Mouse (Mus musculus): ENCODE results near the gene Olfr531.

The Olfr531 gene

GRCm38 (mm10) chr7:140402818-140403217, at the start of gene Olfr531:
Gene Olfr531 (minus strand): TSS chr7:140402918.
- no peak for DNase-seq (ENCODE audit: low spot score in 2 of 2)

GRCm38 (mm10) chr7:140443141-140443540, 40.4 kb upstream of the Olfr531 start:
- no peak for DNase-seq (ENCODE audit: low spot score in 2 of 2)

- no peak for DNase-seq (ENCODE audit: low spot score in 2 of 2)
These were observed 18.8 kb upstream of the Olfr531 start, which contains the start of gene Olfr532 for GRCm38 (mm10) chr7:140421539-140421938. Gene Olfr532 (minus strand): TSS chr7:140421639.

GRCm38 (mm10) chr7:140376911-140377310, 25.8 kb downstream of the Olfr531 start:
- DNase-seq (ENCODE audit: low spot score in 2 of 2) = no peak

DNA sequence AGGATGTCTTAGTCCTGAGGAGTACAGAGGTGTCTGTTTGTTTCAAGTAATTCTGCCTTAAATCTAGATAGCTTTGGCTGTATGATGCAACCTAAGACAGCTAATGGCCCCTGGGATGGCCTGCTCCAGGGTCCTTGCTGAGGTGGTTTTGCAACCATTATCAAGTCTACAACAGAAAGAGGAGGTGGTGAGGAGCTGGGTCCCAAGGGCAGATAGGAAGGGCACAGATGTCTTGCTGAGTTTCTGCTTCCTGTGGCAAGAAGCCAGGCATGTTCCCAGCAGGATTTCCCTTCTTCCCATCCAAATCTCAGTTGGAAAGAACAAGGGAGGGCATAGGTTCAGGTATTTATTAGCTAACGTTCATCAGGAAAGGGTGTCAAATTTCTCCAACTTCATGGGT, 26.5 kb downstream of the Olfr531 start, which contains the start of gene Olfr530:
TSS of gene Olfr530 (minus strand) at position 101 of the 400 bp plus-strand sequence.
- no peak for DNase-seq (ENCODE audit: low spot score in 2 of 2)

- DNase-seq (ENCODE audit: low spot score in 2 of 2) = no peak
These were observed 28.4 kb downstream of the Olfr531 start for GRCm38 (mm10) chr7:140374300-140374699.

GRCm38 (mm10) chr7:140361571-140361970, 41.1 kb downstream of the Olfr531 start, which contains the start of gene Olfr60:
Gene Olfr60 (minus strand): TSS chr7:140361671.
- DNase-seq (ENCODE audit: low spot score in 2 of 2) = no peak
